Mouse (Mus musculus) C2C12 (cell line): ENCODE data around the gene Sept8.

Source experiments
- CTCF ChIP-seq: IDR thresholded peaks from one replicate; pipeline ENCODE4 v1.5.1; 2011; ENCODE audit not compliant: control insufficient read depth, insufficient read depth, insufficient read length
- MAX ChIP-seq: IDR thresholded peaks from one replicate; pipeline ENCODE4 v1.6.1; 2011; ENCODE audit warnings: mild to moderate bottlenecking, control low read depth
- MYOG ChIP-seq: IDR thresholded peaks from one replicate; pipeline ENCODE4 v1.6.1; 2011; ENCODE audit not compliant: control insufficient read depth, insufficient read length; ENCODE audit errors: extremely low read depth
- USF1 ChIP-seq: IDR thresholded peaks from one replicate; pipeline ENCODE4 v1.6.1; 2011; ENCODE audit warnings: low read depth, mild to moderate bottlenecking, control low read depth, moderate library complexity

GRCm38 (mm10) chr11:53539002-53539491, 20.0 kb downstream of the Sept8 start:
- TF ChIP-seq USF1 (no peak), MYOG (no peak), MAX (no peak), CTCF (no peak)
